In genomic region chr5:29274746-29275145, GRCm38 (mm10) we compare ENCODE assay signal across 14 mouse cellular contexts.
DNase-seq lines count a peak whose midpoint lies in the region; ATAC-seq and TF ChIP-seq lines count a peak whose summit lies in the region.
"Had no signal": no experiment of that assay in that cellular context is flagged by ENCODE, and none has a peak within 500 bp of the region (broad histone marks: within the 10 kb centered on the region; RNA-seq: fewer than 3 reads in every experiment).

No protein-coding gene starts in this region.

- TF ChIP-seq EP300 in heart, adult 2 months (IDR thresholded peaks at IDR 0.05; ENCODE audit: insufficient read depth, low read depth, low read length), result no peak

- no peak for TF ChIP-seq POLR2A in heart, adult 2 months (IDR thresholded peaks at IDR 0.05; ENCODE audit: insufficient read depth, low read depth, low read length)
- no peak for TF ChIP-seq POLR2A in lung, adult 2 months (IDR thresholded peaks at IDR 0.05; ENCODE audit: borderline replicate concordance, extremely low read depth, low read depth, low read length)
- TF ChIP-seq POLR2A in cerebellum, adult 2 months (IDR thresholded peaks at IDR 0.05; ENCODE audit: borderline replicate concordance, insufficient read depth, low read length), result no peak

- no peaks in the 10 kb centered on the region; the same call in 1 of the 2 replicates for H3K9me3 ChIP-seq in lung, embryonic 14.5 days (ENCODE audit: low read depth, low read length)
- H3K9me3 ChIP-seq: embryonic facial prominence, embryonic 15.5 days; neural tube, embryonic 15.5 days had no signal

- H3K79me2 ChIP-seq in heart, adult 2 months (replicated peaks; ENCODE audit: control insufficient read depth, insufficient read depth, low read length), result no peaks in the 10 kb centered on the region

- intact Hi-C loops in heart, adult 2 months (cut with DNase I), result loop anchor here (5.0 kb wide), 1 partner anchor 807 kb away; the partner anchor contains the start of gene Shh

- no peak overlapping the region for H3K4me2 ChIP-seq in lung, embryonic 14.5 days
- H3K4me2 ChIP-seq: embryonic facial prominence, embryonic 15.5 days; hindbrain, embryonic 14.5 days; neural tube, embryonic 15.5 days had no signal

- no peak overlapping the region for H3K4me3 ChIP-seq in heart, adult 2 months
- H3K4me3 ChIP-seq in lung, embryonic 14.5 days (ENCODE audit: low read depth, low read length), result no peak overlapping the region
- H3K4me3 ChIP-seq in lung, adult 2 months (replicated peaks; ENCODE audit: extremely low read depth, low read depth, low read length), result no peak overlapping the region
- no peak overlapping the region for H3K4me3 ChIP-seq in cerebellum, adult 2 months (replicated peaks; ENCODE audit: insufficient read depth, low read depth, low read length)
- H3K4me3 ChIP-seq: embryonic facial prominence, embryonic 15.5 days; neural tube, embryonic 15.5 days had no signal

- no peaks in the 10 kb centered on the region for H3K27me3 ChIP-seq in heart, adult 2 months (ENCODE audit: control insufficient read depth, insufficient read depth, low read length)
- no peaks in the 10 kb centered on the region for H3K27me3 ChIP-seq in lung, embryonic 14.5 days (ENCODE audit: insufficient read depth, low read length)
- no peaks in the 10 kb centered on the region for H3K27me3 ChIP-seq in cerebellum, adult 2 months (ENCODE audit: control insufficient read depth, insufficient read depth, low read length)
- H3K27me3 ChIP-seq: embryonic facial prominence, embryonic 15.5 days; neural tube, embryonic 15.5 days had no signal

- TF ChIP-seq CTCF in heart, adult 2 months (IDR thresholded peaks at IDR 0.05), result peak; percentile 59
- peak; percentile 49 for TF ChIP-seq CTCF in lung, embryonic 14.5 days (IDR thresholded peaks at IDR 0.05; ENCODE audit: low read depth)
- no peak for TF ChIP-seq CTCF in lung, adult 2 months (IDR thresholded peaks at IDR 0.05; ENCODE audit: insufficient read depth, low read length)
- TF ChIP-seq CTCF in cerebellum, adult 2 months (IDR thresholded peaks at IDR 0.05; ENCODE audit: borderline replicate concordance, insufficient read depth, low read depth, low read length), result no peak

- no peak overlapping the region for H3K27ac ChIP-seq in heart, adult 2 months
- H3K27ac ChIP-seq in lung, embryonic 14.5 days (ENCODE audit: low read depth), result no peak overlapping the region
- no peak overlapping the region for H3K27ac ChIP-seq in cerebellum, adult 2 months (ENCODE audit: insufficient read depth, low read length)
- H3K27ac ChIP-seq: embryonic facial prominence, embryonic 15.5 days; hindbrain, embryonic 14.5 days; neural tube, embryonic 15.5 days had no signal

- DNase-seq in heart, adult 2 months, result no peak
- no peak for DNase-seq in heart, postnatal 4 days
- DNase-seq in lung, embryonic 14.5 days, result peak; percentile 65
- DNase-seq in lung, adult 2 months, result no peak
- peak; percentile 49 for DNase-seq in R1 (ENCODE audit: low read depth, low spot score)
- peak; percentile 41 for DNase-seq in lung, postnatal 36 days
- DNase-seq in cerebellum, adult 2 months, result no peak
- DNase-seq: gastrocnemius, postnatal 25 days; spleen, adult 18-20 months; thymus, postnatal 36 days had no signal

- no peak overlapping the region for H3K9ac ChIP-seq in heart, adult 2 months (ENCODE audit: low read depth, low read length)
- no peak overlapping the region for H3K9ac ChIP-seq in lung, embryonic 14.5 days
- H3K9ac ChIP-seq: embryonic facial prominence, embryonic 15.5 days; hindbrain, embryonic 14.5 days; neural tube, embryonic 15.5 days had no signal

- H3K36me3 ChIP-seq in heart, adult 2 months (ENCODE audit: control insufficient read depth, insufficient read depth, low read length), result no peaks in the 10 kb centered on the region
- H3K36me3 ChIP-seq in lung, embryonic 14.5 days (ENCODE audit: insufficient read depth), result no peaks in the 10 kb centered on the region
- H3K36me3 ChIP-seq: embryonic facial prominence, embryonic 15.5 days; neural tube, embryonic 15.5 days had no signal

- ATAC-seq in lung, embryonic 14.5 days (ENCODE audit: insufficient read depth), result no peak
- ATAC-seq in megakaryocyte-erythroid progenitor cell, adult 5-6 weeks (replicated peaks; ENCODE audit: low FRiP score, low TSS enrichment, poor library complexity, severe bottlenecking), result no peak

- H3K4me1 ChIP-seq in heart, adult 2 months (ENCODE audit: control insufficient read depth, insufficient read depth, low read length), result no peaks in the 10 kb centered on the region
- no peaks in the 10 kb centered on the region for H3K4me1 ChIP-seq in lung, embryonic 14.5 days (ENCODE audit: insufficient read depth)
- H3K4me1 ChIP-seq in lung, adult 2 months (ENCODE audit: control insufficient read depth, insufficient read depth, low read length), result no peaks in the 10 kb centered on the region
- no peaks in the 10 kb centered on the region for H3K4me1 ChIP-seq in cerebellum, adult 2 months (ENCODE audit: control insufficient read depth, insufficient read depth, low read length)
- H3K4me1 ChIP-seq: embryonic facial prominence, embryonic 15.5 days; neural tube, embryonic 15.5 days had no signal

Comparison
In these comparisons a context has a peak if more than half of its experiments do, and no peak if none do; other contexts are left out.
1. DNase-seq: peak in lung, embryonic 14.5 days (single experiment), R1 (single experiment) and lung, postnatal 36 days (single experiment); none in heart, adult 2 months (0 of 2), heart, postnatal 4 days (single experiment), lung, adult 2 months (single experiment) and cerebellum, adult 2 months (0 of 2).
2. CTCF ChIP-seq: peak in heart, adult 2 months (single experiment) and lung, embryonic 14.5 days (single experiment); none in lung, adult 2 months (single experiment) and cerebellum, adult 2 months (single experiment).